Mouse (Mus musculus): ENCODE results near the gene 2310011J03Rik.

- TF ChIP-seq MYC (IDR thresholded peaks at IDR 0.05; ENCODE audit: low read depth, low read length) (no peak), EP300 (IDR thresholded peaks at IDR 0.05; ENCODE audit: low read length) (no peak), USF2 (conservative IDR thresholded peaks at IDR 0.05; ENCODE audit: low read depth, low read length) (no peak), CTCF (conservative IDR thresholded peaks at IDR 0.05 in 1 of 2, IDR thresholded peaks at IDR 0.05 in 1 of 2; ENCODE audit: low read depth in 2 of 2, low read length in 2 of 2) (no peak), NELFE (IDR thresholded peaks at IDR 0.05; ENCODE audit: low read depth, low read length) (no peak), HCFC1 (IDR thresholded peaks at IDR 0.05; ENCODE audit: low read depth, low read length) (no peak), PAX5 (IDR thresholded peaks at IDR 0.05; ENCODE audit: low read length) (no peak), POLR2A (IDR thresholded peaks at IDR 0.05; ENCODE audit: low read depth, low read length) (peak; percentile 39; the same call in 1 of the 2 replicates), TBP (conservative IDR thresholded peaks at IDR 0.05; ENCODE audit: low read depth, low read length) (no peak), ZC3H11A (IDR thresholded peaks at IDR 0.05; ENCODE audit: low read depth, low read length) (no peak)
Measured at GRCm38 (mm10) chr10:80330084-80330483, 9.7 kb upstream of the 2310011J03Rik start.

All from CH12.LX (cell line).